8 mouse cellular contexts compared by ENCODE assay signal in genomic region chr13:37827263-37827995, GRCm38 (mm10). TPM values are rescaled to one million over a fixed set of nuclear protein-coding genes. Genes with fewer than 3 reads are reported as not detected.
A peak's percentile ranks its signal among the peaks of the same experiment; 100 is the strongest.
DNase-seq lines count a peak whose midpoint lies in the region; ATAC-seq and TF ChIP-seq lines count a peak whose summit lies in the region.

No protein-coding gene starts in this region.

- under 1% methylated on average over 67 of the region's 69 CpGs for WGBS in hindbrain, postnatal 0 days
- WGBS in liver, embryonic 13.5 days (ENCODE audit: insufficient replicate concordance): under 1% methylated on average over 69 of the region's 69 CpGs

- DNase-seq in cerebellum, postnatal 25 days: peak; percentile 13 to 35
- DNase-seq in cerebellum, adult 9-10 months: no peak
- peak; percentile 70 for DNase-seq in gastrocnemius, postnatal 10 days
- DNase-seq in hindbrain, postnatal 0 days (ENCODE audit: low spot score): peak; percentile 54
- DNase-seq in liver, embryonic 13.5 days: peak; percentile 34
- DNase-seq in neural tube, embryonic 10.5 days (ENCODE audit: extremely low spot score, low spot score): peak; percentile 80

- H3K9ac ChIP-seq in hindbrain, postnatal 0 days (replicated peaks; ENCODE audit: low read length): peak overlapping the region; percentile 58
- H3K9ac ChIP-seq in liver, embryonic 13.5 days: peak overlapping the region; percentile 81

- H3K9me3 ChIP-seq in hindbrain, postnatal 0 days (ENCODE audit: low read length): no peaks in the 10 kb centered on the region
- H3K9me3 ChIP-seq in liver, embryonic 13.5 days (replicated peaks): no peaks in the 10 kb centered on the region

- H3K4me3 ChIP-seq in bone marrow macrophage, adult 2 months (ENCODE audit: insufficient read depth, low read length): peak overlapping the region; percentile 87
- H3K4me3 ChIP-seq in hindbrain, postnatal 0 days (ENCODE audit: low read length): peak overlapping the region; percentile 66
- peak overlapping the region; percentile 81 for H3K4me3 ChIP-seq in liver, embryonic 13.5 days (replicated peaks)
- H3K4me3 ChIP-seq in testis, adult 2 months (ENCODE audit: control insufficient read depth, low read depth, low read length): peak overlapping the region; percentile 88

- no peaks in the 10 kb centered on the region for H3K36me3 ChIP-seq in hindbrain, postnatal 0 days (ENCODE audit: insufficient read depth, low read length)
- H3K36me3 ChIP-seq in liver, embryonic 13.5 days: no peaks in the 10 kb centered on the region
- H3K36me3 ChIP-seq in testis, adult 2 months (ENCODE audit: control insufficient read depth, insufficient read depth, low read length): no peaks in the 10 kb centered on the region

- TF ChIP-seq POLR2A in bone marrow macrophage, adult 2 months (IDR thresholded peaks at IDR 0.05; ENCODE audit: borderline replicate concordance, low read depth, low read length): no peak
- no peak for TF ChIP-seq POLR2A in testis, adult 2 months (IDR thresholded peaks at IDR 0.05; ENCODE audit: control insufficient read depth, low read depth, low read length)

- peak; percentile 65 for ATAC-seq in hindbrain, postnatal 0 days
- ATAC-seq in liver, embryonic 13.5 days (ENCODE audit: low read depth): peak; percentile 49

- H3K4me1 ChIP-seq in bone marrow macrophage, adult 2 months (ENCODE audit: control insufficient read depth, insufficient read depth, low read length): peaks cover 30% of the 10 kb centered on the region
- H3K4me1 ChIP-seq in hindbrain, postnatal 0 days (ENCODE audit: insufficient read depth, low read length): peaks cover 12% of the 10 kb centered on the region; the same call in 1 of the 2 replicates
- H3K4me1 ChIP-seq in liver, embryonic 13.5 days (replicated peaks): peaks cover 68% of the 10 kb centered on the region
- H3K4me1 ChIP-seq in testis, adult 2 months (ENCODE audit: control insufficient read depth, insufficient read depth, low read length): peaks cover 13% of the 10 kb centered on the region

- H3K27me3 ChIP-seq in hindbrain, postnatal 0 days (ENCODE audit: insufficient read depth, low read length): no peaks in the 10 kb centered on the region; the same call in 1 of the 2 replicates
- H3K27me3 ChIP-seq in liver, embryonic 13.5 days: no peaks in the 10 kb centered on the region
- H3K27me3 ChIP-seq in testis, adult 2 months (ENCODE audit: control insufficient read depth, insufficient read depth, low read length): 0 out of 2 replicates have a peak, but pooled peaks cover 3% of the 10 kb centered on the region

- peak overlapping the region; percentile 68 for H3K27ac ChIP-seq in bone marrow macrophage, adult 2 months (ENCODE audit: insufficient read depth, low read depth, low read length)
- peak overlapping the region; percentile 74 for H3K27ac ChIP-seq in hindbrain, postnatal 0 days
- peak overlapping the region; percentile 85 for H3K27ac ChIP-seq in liver, embryonic 13.5 days
- peak overlapping the region; percentile 85 for H3K27ac ChIP-seq in testis, adult 2 months (ENCODE audit: control insufficient read depth, insufficient read depth, low read depth, low read length)

- no peak for TF ChIP-seq CTCF in bone marrow macrophage, adult 2 months (IDR thresholded peaks at IDR 0.05; ENCODE audit: low read depth, low read length)
- TF ChIP-seq CTCF in hindbrain, postnatal 0 days (IDR thresholded peaks at IDR 0.05; ENCODE audit: low read depth): peak; percentile 32
- TF ChIP-seq CTCF in testis, adult 2 months (IDR thresholded peaks at IDR 0.05; ENCODE audit: control insufficient read depth, insufficient read depth, insufficient replicate concordance, low read depth, low read length): no peak

- H3K4me2 ChIP-seq in hindbrain, postnatal 0 days (ENCODE audit: low read depth, low read length): peak overlapping the region; percentile 98
- H3K4me2 ChIP-seq in liver, embryonic 13.5 days: peak overlapping the region; percentile 97

RNA-seq across cellular contexts. Expression of gene Rreb1, which starts 49.2 kb away (rescaled TPM):
- polyA plus RNA-seq in bone marrow macrophage, adult 2 months (2012; ENCODE audit: insufficient read depth, insufficient read length, missing spikeins): 49.3 and 57.2 TPM in 2 replicates
- 10 to 100 TPM; 33.1 to 45.5 TPM for total RNA-seq in gastrocnemius, postnatal 10 days (2021)
- 6.0 and 9.3 TPM in 2 replicates for total RNA-seq in hindbrain, postnatal 0 days (2014; rRNA removed)
- 2.3 and 3.2 TPM in 2 replicates for polyA plus RNA-seq in hindbrain, postnatal 0 days (2015; fragmentation: Nextera tagmentation; extraction: Ambion mirVana)
- polyA plus RNA-seq in liver, embryonic 13.5 days (2015; fragmentation: Nextera tagmentation; extraction: Ambion mirVana): 4.8 and 5.1 TPM in 2 replicates
- polyA plus RNA-seq in testis, adult 2 months (2012; rRNA removed): 4.6 and 5.3 TPM in 2 replicates
